Mouse (Mus musculus): ENCODE results near the gene Xkr7. TPM values are rescaled to one million over a fixed set of nuclear protein-coding genes. Genes with fewer than 3 reads are reported as not detected.

The Xkr7 gene
- polyA plus RNA-seq, 1 experiment from 2014 or later: 0.95 TPM

GRCm38 (mm10) chr2:153083824-153084223 lies 52.2 kb downstream of the Xkr7 start:
- peaks cover 7% of the 10 kb centered on the region; the same call in 1 of the 2 replicates for H3K27me3 ChIP-seq
- no peaks in the 10 kb centered on the region for H3K4me1 ChIP-seq
- no peak for ATAC-seq (ENCODE audit: low FRiP score)
- no peaks in the 10 kb centered on the region for H3K9me3 ChIP-seq
- H3K4me2 ChIP-seq: no peak overlapping the region
- 87% methylated on average over 4 of the region's 4 CpGs for WGBS
- H3K9ac ChIP-seq: no peak overlapping the region
- H3K4me3 ChIP-seq (replicated peaks): no peak overlapping the region
- H3K27ac ChIP-seq: no peak overlapping the region
- no peaks in the 10 kb centered on the region for H3K36me3 ChIP-seq (replicated peaks)

DNA sequence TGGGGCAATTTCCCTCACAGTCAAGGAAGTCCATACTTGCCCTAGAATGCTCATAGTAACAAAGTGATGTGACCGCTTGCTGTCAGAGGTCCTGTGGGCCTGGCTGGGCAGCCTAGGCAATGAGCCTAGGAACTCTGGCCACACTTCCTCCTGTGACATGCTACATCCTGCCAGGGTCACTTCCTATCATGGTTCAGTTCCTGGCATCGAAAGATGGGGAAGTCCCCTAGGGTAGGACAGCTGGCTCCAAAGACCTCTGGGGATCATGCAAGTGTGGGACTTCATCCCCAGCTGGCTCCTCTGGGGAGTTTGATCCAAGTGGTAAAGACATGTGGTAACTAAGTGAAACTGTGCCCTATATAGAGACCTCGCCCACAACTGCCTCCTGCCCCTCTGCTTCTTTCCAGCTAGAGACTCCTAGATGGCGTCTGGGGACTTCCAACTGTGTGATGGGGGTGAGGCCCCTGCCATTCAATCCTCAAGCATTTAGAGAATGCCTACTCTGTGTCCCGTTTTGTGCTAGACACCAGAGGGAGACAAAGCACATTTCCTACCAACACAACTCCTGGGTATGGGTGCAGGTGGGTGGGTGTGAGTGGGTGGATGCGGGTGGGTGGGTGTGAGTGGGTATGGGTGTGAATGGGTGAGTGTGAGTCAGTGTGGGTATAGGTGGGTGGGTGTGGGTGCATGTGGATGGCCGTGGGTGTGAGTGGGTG lies 52.8 kb downstream of the Xkr7 start:
- ATAC-seq (ENCODE audit: low FRiP score): no peak
- H3K4me2 ChIP-seq: no peak overlapping the region
- no peak overlapping the region for H3K9ac ChIP-seq
- no peak overlapping the region for H3K27ac ChIP-seq
- H3K4me1 ChIP-seq: no peaks in the 10 kb centered on the region
- WGBS: 61% methylated on average over 7 of the region's 7 CpGs
- H3K9me3 ChIP-seq: no peaks in the 10 kb centered on the region
- H3K27me3 ChIP-seq: peaks cover 7% of the 10 kb centered on the region; the same call in 1 of the 2 replicates
- H3K4me3 ChIP-seq (replicated peaks): no peak overlapping the region
- H3K36me3 ChIP-seq (replicated peaks): no peaks in the 10 kb centered on the region

- ATAC-seq (ENCODE audit: low FRiP score): no peak
Observed at GRCm38 (mm10) chr2:153085556-153085955, 53.9 kb downstream of the Xkr7 start.

GRCm38 (mm10) chr2:153086166-153086565 lies 54.5 kb downstream of the Xkr7 start:
- Histone ChIP-seq H3K9me3 (no peaks in the 10 kb centered on the region), H3K9ac (no peak overlapping the region), H3K27ac (no peak overlapping the region), H3K36me3 (replicated peaks) (no peaks in the 10 kb centered on the region), H3K4me1 (no peaks in the 10 kb centered on the region), H3K4me3 (replicated peaks) (no peak overlapping the region), H3K27me3 (0 out of 2 replicates have a peak, but pooled peaks cover 3% of the 10 kb centered on the region), H3K4me2 (no peak overlapping the region)
- no peak for ATAC-seq (ENCODE audit: low FRiP score)
- 86% methylated on average over 4 of the region's 4 CpGs for WGBS

More at GRCm38 (mm10) chr2:153085556-153085955, 53.9 kb downstream of the Xkr7 start:
- H3K4me3 ChIP-seq (replicated peaks): no peak overlapping the region
- no peaks in the 10 kb centered on the region for H3K9me3 ChIP-seq
- H3K27me3 ChIP-seq: peaks cover 7% of the 10 kb centered on the region; the same call in 1 of the 2 replicates
- WGBS: 96% methylated on average over 6 of the region's 6 CpGs
- no peaks in the 10 kb centered on the region for H3K36me3 ChIP-seq (replicated peaks)
- H3K4me2 ChIP-seq: no peak overlapping the region
- no peak overlapping the region for H3K9ac ChIP-seq
- no peak overlapping the region for H3K27ac ChIP-seq
- no peaks in the 10 kb centered on the region for H3K4me1 ChIP-seq

- no peak overlapping the region for H3K27ac ChIP-seq
- H3K4me3 ChIP-seq (replicated peaks): no peak overlapping the region
- H3K9ac ChIP-seq: no peak overlapping the region
- no peak for ATAC-seq (ENCODE audit: low FRiP score)
- no peak overlapping the region for H3K4me2 ChIP-seq
- 0 out of 2 replicates have a peak, but pooled peaks cover 3% of the 10 kb centered on the region for H3K27me3 ChIP-seq
- WGBS: 88% methylated on average over 10 of the region's 10 CpGs
- H3K4me1 ChIP-seq: no peaks in the 10 kb centered on the region
- H3K36me3 ChIP-seq (replicated peaks): no peaks in the 10 kb centered on the region
- no peaks in the 10 kb centered on the region for H3K9me3 ChIP-seq
Observed at GRCm38 (mm10) chr2:153087091-153087490, 55.4 kb downstream of the Xkr7 start.

DNA sequence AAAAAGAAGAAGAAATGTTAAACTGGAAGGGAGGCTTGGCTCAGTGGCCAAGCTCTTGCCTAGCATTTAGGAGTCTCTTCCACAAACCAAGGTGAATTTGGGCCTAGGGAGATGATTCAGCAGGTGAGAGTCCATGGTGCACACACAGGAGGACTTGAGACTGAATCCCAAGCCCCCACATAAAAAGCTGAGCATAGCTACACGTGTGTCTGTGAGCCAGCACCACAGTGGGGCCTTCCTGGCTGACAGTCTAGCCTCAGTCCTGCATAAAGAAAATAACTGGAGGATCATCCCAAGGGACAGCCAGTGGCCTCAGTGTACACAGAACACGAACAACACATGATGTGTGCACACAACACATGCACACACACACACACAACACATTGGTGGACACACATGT lies 57.7 kb downstream of the Xkr7 start:
- H3K27me3 ChIP-seq: no peaks in the 10 kb centered on the region
- 56% methylated on average over 2 of the region's 2 CpGs for WGBS
- H3K36me3 ChIP-seq (replicated peaks): no peaks in the 10 kb centered on the region
- no peak overlapping the region for H3K9ac ChIP-seq
- no peak overlapping the region for H3K27ac ChIP-seq
- H3K4me1 ChIP-seq: no peaks in the 10 kb centered on the region
- no peaks in the 10 kb centered on the region for H3K9me3 ChIP-seq
- H3K4me3 ChIP-seq (replicated peaks): no peak overlapping the region
- ATAC-seq (ENCODE audit: low FRiP score): no peak
- H3K4me2 ChIP-seq: no peak overlapping the region

GRCm38 (mm10) chr2:153090551-153091165 lies 59.0 kb downstream of the Xkr7 start:
- Histone ChIP-seq H3K4me3 (replicated peaks) (no peak overlapping the region), H3K36me3 (replicated peaks) (no peaks in the 10 kb centered on the region), H3K9me3 (no peaks in the 10 kb centered on the region), H3K4me1 (no peaks in the 10 kb centered on the region), H3K9ac (no peak overlapping the region), H3K27ac (no peak overlapping the region), H3K27me3 (no peaks in the 10 kb centered on the region), H3K4me2 (no peak overlapping the region)
- ATAC-seq (ENCODE audit: low FRiP score): no peak
- 41% methylated on average over 10 of the region's 10 CpGs for WGBS

Other genes starting within 250 kb of the Xkr7 start
- gene Bcl2l1, start 200.1 kb upstream of the Xkr7 start, polyA plus RNA-seq (2016; fragmentation: Nextera tagmentation; extraction: Ambion mirVana): 159 and 164 TPM in 2 replicates
- gene Tpx2, start 183.9 kb upstream of the Xkr7 start, polyA plus RNA-seq (2016; fragmentation: Nextera tagmentation; extraction: Ambion mirVana): 133 and 156 TPM in 2 replicates
- not detected in 2 replicates for gene Mylk2, start 120.5 kb upstream of the Xkr7 start, polyA plus RNA-seq (2016; fragmentation: Nextera tagmentation; extraction: Ambion mirVana)
- 1.6 and 1.8 TPM in 2 replicates for gene Foxs1, start 98.6 kb upstream of the Xkr7 start, polyA plus RNA-seq (2016; fragmentation: Nextera tagmentation; extraction: Ambion mirVana)
- gene Dusp15, start 80.2 kb upstream of the Xkr7 start, polyA plus RNA-seq (2016; fragmentation: Nextera tagmentation; extraction: Ambion mirVana): 0.91 and 1.5 TPM in 2 replicates
- 1.2 TPM in 2 replicates for gene Ttll9, start 69.4 kb upstream of the Xkr7 start, polyA plus RNA-seq (2016; fragmentation: Nextera tagmentation; extraction: Ambion mirVana)
- 109 and 119 TPM in 2 replicates for gene Pdrg1, start 16.4 kb upstream of the Xkr7 start, polyA plus RNA-seq (2016; fragmentation: Nextera tagmentation; extraction: Ambion mirVana)
- gene Ccm2l, start 34.1 kb downstream of the Xkr7 start, polyA plus RNA-seq (2016; fragmentation: Nextera tagmentation; extraction: Ambion mirVana): 1.4 and 1.7 TPM in 2 replicates
- gene Hck, start 76.6 kb downstream of the Xkr7 start, polyA plus RNA-seq (2016; fragmentation: Nextera tagmentation; extraction: Ambion mirVana): 1.3 and 1.5 TPM in 2 replicates
- 72.0 and 80.2 TPM in 2 replicates for gene Tm9sf4, start 129.5 kb downstream of the Xkr7 start, polyA plus RNA-seq (2016; fragmentation: Nextera tagmentation; extraction: Ambion mirVana)
- gene Tspyl3, start 193.6 kb downstream of the Xkr7 start, polyA plus RNA-seq (2016; fragmentation: Nextera tagmentation; extraction: Ambion mirVana): 9.5 TPM in 2 replicates
- 21.4 and 28.7 TPM in 2 replicates for gene Plagl2, start 209.6 kb downstream of the Xkr7 start, polyA plus RNA-seq (2016; fragmentation: Nextera tagmentation; extraction: Ambion mirVana)
- gene Pofut1, start 209.7 kb downstream of the Xkr7 start, polyA plus RNA-seq (2016; fragmentation: Nextera tagmentation; extraction: Ambion mirVana): 6.5 and 7.6 TPM in 2 replicates